Mouse (Mus musculus) small intestine, adult 2 months (tissue): ENCODE results near the gene Cenpt.

Source experiments
- CTCF ChIP-seq: fragments of 200-500 bp; IDR thresholded peaks from 2 replicates; pipeline ENCODE4 v1.5.1; 2012; ENCODE audit warnings: low read depth, mild to moderate bottlenecking, control low read depth, inconsistent platforms, low read length, moderate library complexity, mixed read lengths; ENCODE audit not compliant: insufficient replicate concordance, insufficient read length; ENCODE audit errors: extremely low read depth
- POLR2A ChIP-seq: fragments of 200-500 bp; IDR thresholded peaks from 2 replicates; pipeline ENCODE4 v1.6.1; 2012; ENCODE audit warnings: low read depth, mild to moderate bottlenecking, control low read depth, inconsistent platforms, low read length, moderate library complexity

DNA sequence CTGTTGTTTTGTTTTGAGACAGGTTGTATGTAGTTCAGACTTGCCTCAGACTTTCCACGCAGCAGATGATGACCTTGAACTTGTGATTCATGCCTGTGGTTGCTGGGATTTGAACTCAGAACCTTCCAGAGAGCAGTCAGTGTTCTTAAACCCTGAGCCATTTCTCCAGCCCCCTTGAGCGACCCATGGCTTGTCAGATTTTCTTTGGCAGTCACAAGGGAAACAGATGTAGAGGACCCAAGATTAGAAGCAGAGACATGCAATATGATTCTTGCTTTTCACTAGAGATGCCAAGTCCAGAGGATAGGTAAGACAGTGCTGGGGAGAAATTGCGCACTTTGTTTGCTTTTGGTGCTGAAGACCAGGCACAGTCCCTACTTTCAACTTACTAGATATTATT lies at the start of gene Cenpt:
- TF ChIP-seq POLR2A (no peak), CTCF (no peak)
